Mouse (Mus musculus) limb, embryonic 14.5 days (tissue): ENCODE measurements around the gene Fxr2. TPM values are rescaled to one million over a fixed set of nuclear protein-coding genes. Genes with fewer than 3 reads are reported as not detected.

Experiments used
- ATAC-seq: fragments of 200-750 bp; cut with Nextera tagmentation; 2 replicates; pipeline ENCODE4 v1.8.0; 2017; ENCODE audit warnings: low read depth, moderate number of reproducible peaks, moderate TSS enrichment; ENCODE audit not compliant: low FRiP score
- DNase-seq: peaks from one replicate; pipeline ENCODE4 v3.0.0-alpha.2; 2015; ENCODE audit warnings: low spot score
- H3K27ac ChIP-seq: fragments of 300-500 bp; sonication (generic); replicated peaks from 2 replicates; pipeline ENCODE4 v1.5.1; 2014; ENCODE audit warnings: low read depth, mild to moderate bottlenecking, low read length, moderate library complexity, mixed read lengths
- H3K27me3 ChIP-seq: fragments of 300-500 bp; sonication (generic); 2 replicates; pipeline ENCODE4 v1.6.1; 2014; ENCODE audit warnings: low read length, mixed read lengths; ENCODE audit not compliant: control insufficient read depth, insufficient read depth
- H3K36me3 ChIP-seq: fragments of 300-500 bp; sonication (generic); 2 replicates; pipeline ENCODE4 v1.6.1; 2014; ENCODE audit warnings: mild to moderate bottlenecking, low read length, moderate library complexity, mixed read lengths; ENCODE audit not compliant: control insufficient read depth, insufficient read depth
- H3K4me1 ChIP-seq: fragments of 300-500 bp; sonication (generic); 2 replicates; pipeline ENCODE4 v1.6.1; 2014; ENCODE audit warnings: antibody characterized with exemption, low read length, mixed read lengths; ENCODE audit not compliant: control insufficient read depth, insufficient read depth
- H3K4me2 ChIP-seq: fragments of 300-500 bp; sonication (generic); replicated peaks from 2 replicates; pipeline ENCODE4 v1.6.1; 2014; ENCODE audit warnings: low read depth, mild to moderate bottlenecking, low read length, moderate library complexity; ENCODE audit not compliant: severe bottlenecking
- H3K4me3 ChIP-seq: fragments of 300-500 bp; sonication (generic); replicated peaks from 2 replicates; pipeline ENCODE4 v1.5.1; 2014; ENCODE audit warnings: low read length
- H3K9ac ChIP-seq: fragments of 300-500 bp; sonication (generic); 2 replicates; pipeline ENCODE4 v1.6.1; 2014; ENCODE audit warnings: mild to moderate bottlenecking, low read depth, low read length, moderate library complexity; ENCODE audit not compliant: severe bottlenecking
- H3K9me3 ChIP-seq: fragments of 300-500 bp; sonication (generic); 2 replicates; pipeline ENCODE4 v1.6.1; 2016; ENCODE audit warnings: low read length; ENCODE audit not compliant: control insufficient read depth
- POLR2A ChIP-seq: fragments of 200-500 bp; IDR thresholded peaks from 2 replicates; pipeline ENCODE4 v1.8.0; 2012; ENCODE audit warnings: inconsistent platforms, mild to moderate bottlenecking, moderate library complexity, borderline replicate concordance; ENCODE audit not compliant: insufficient read depth, insufficient read length; ENCODE audit errors: extremely low read depth
- WGBS: fragments of 180-500 bp; shearing (Covaris S2); extraction: QIAGEN DNeasy Blood & Tissue Kit; methylation state at CpG from one replicate; pipeline ENCODE4 v1.1.7; 2014; 5-methylcytosine and 5-hydroxymethylcytosine counted together
- polyA plus RNA-seq, 2 experiments: library from polyadenylated mRNA; depleted of rRNA in 1 of 2; stranded (reverse) in 1 of 2; unstranded in 1 of 2; fragments of >200 nt; fragmentation: Nextera tagmentation in 1 of 2; extraction: Ambion mirVana in 1 of 2; gene quantifications; 2 replicates each; pipeline versions ENCODE4 v1.2.1 to v1.2.3; 2012 to 2014

Fxr2 gene
- polyA plus RNA-seq, 2 experiments, result 28.9 to 125 TPM

DNA sequence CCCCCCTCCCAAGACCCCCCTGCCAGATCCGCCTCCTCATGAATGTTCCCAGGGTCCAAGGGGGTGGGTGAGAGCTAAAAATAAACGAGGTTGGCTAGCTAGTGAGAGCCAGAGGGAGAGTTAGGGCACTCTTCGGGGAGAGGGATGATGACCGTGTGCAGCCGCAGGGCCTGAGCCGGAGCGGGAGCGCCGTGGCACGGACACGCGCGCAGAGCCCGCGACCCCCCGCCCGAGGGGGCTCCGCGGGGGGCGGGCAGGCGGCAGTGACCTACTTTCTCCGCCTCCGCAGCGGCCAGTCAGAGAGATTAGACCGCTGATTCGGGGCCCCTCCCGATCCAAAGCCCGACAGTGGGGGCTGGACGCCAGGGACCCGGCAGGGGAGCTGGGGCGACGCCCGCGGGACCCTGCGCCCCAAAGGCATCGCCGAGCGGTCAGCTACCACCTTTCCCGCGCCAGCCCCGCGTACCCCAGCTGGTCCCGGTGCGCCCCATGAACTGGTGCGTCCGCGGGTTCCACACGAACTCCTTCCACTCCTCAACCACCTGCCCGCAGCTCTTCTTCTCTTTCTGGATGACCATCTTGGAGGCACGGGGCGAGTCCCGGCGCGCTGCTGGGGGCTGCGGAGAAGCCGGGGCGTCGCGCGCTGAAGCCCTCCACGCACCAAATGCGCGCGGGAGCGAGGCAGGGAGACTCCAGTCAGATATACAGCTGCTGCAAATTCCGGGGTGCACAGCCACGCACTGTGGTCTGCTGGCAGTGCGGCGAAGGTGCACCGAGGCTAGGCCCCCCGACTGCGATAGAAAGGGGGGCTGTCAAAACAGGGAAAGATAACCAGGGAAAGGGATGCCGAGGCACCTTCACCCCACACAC is 27.8 kb upstream of the Fxr2 start:
- H3K9ac ChIP-seq, result peak overlapping the region; percentile 70
- no peaks in the 10 kb centered on the region for H3K9me3 ChIP-seq
- under 1% methylated on average over 44 of the region's 73 CpGs for WGBS
- no peak for DNase-seq
- H3K4me3 ChIP-seq, result peak overlapping the region; percentile 63
- no peaks in the 10 kb centered on the region; the same call in 1 of the 2 replicates for H3K27me3 ChIP-seq
- peak; percentile 17; the same call in 1 of the 2 replicates for ATAC-seq
- H3K4me1 ChIP-seq, result peaks cover 21% of the 10 kb centered on the region
- H3K36me3 ChIP-seq, result 0 out of 2 replicates have a peak, but pooled peaks cover 6% of the 10 kb centered on the region
- 0 out of 2 replicates have a peak overlapping the region, but pooled peaks have one; percentile 19 for H3K27ac ChIP-seq
- peak overlapping the region; percentile 100 for H3K4me2 ChIP-seq
- no peak for TF ChIP-seq POLR2A

DNA sequence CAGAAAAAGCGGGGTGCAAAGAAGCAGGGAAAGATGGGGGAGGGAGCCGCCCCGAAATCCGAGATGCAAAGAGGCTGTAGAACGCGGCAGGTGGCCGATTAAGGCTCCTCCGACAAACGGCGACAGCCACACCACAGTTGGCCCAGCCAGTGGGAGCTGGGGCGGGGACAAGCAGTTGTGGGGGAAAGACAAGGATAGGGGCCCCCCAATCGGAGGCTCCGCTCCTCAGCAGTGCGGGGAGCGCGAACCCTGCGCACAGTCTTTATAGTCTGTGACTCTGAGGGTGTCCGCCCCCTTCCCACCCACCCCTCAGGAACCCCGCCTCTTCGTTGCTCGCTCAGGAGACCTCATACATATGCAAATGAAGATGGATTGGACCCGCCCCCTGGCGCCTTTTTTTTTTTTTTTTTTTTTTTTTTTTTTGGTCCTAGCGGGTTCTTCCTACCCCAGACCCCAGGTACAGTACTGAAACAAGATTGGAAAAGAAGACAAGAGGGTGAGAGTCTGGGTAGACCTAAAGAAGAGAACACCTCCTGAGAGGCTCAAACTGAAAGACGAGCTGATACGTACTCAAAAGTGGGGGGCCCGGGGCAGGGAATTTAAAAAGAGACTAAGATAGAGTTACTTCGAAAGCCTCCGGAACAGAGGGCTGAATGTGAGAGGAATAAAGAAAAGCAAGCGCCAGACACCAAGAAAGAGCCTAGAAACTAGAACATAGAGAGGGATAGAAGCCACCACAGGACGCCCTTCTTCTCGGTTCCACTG is 26.9 kb upstream of the Fxr2 start, which contains the start of gene Atp1b2:
Atp1b2 (minus strand) TSS at position 217 of the 765 bp plus-strand sequence.
- peak; percentile 97 for TF ChIP-seq POLR2A
- DNase-seq, result peak; percentile 88
- H3K9me3 ChIP-seq, result no peaks in the 10 kb centered on the region
- ATAC-seq, result peak; percentile 94
- peak within 1 kb of the TSS; percentile 70 for H3K9ac ChIP-seq
- H3K27me3 ChIP-seq, result no peaks in the 10 kb centered on the region; the same call in 1 of the 2 replicates
- peak within 1 kb of the TSS; percentile 63 for H3K4me3 ChIP-seq
- peak within 1 kb of the TSS; percentile 100 for H3K4me2 ChIP-seq
- 2% methylated on average over 32 of the region's 32 CpGs for WGBS
- 0 out of 2 replicates have a peak, but pooled peaks cover 6% of the 10 kb centered on the region for H3K36me3 ChIP-seq
- H3K27ac ChIP-seq, result 0 out of 2 replicates have a peak within 1 kb of the TSS, but pooled peaks have one; percentile 19
- peaks cover 12% of the 10 kb centered on the region for H3K4me1 ChIP-seq

DNA sequence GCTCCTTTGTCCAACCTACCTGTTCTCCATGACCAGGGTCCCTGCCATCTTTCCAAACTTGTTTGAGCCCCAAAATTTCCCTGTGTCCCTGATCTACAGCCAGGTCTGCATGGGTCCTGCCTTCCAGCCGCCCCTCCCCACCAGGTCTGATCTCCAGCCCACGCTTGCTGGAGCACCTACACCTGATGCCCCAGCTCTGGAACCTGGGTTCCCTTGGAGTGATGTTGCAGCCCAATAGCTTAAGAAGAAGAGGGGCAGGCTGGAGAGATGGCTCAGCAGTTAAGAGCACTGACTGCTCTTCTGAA is 26.3 kb upstream of the Fxr2 start:
- H3K4me2 ChIP-seq, result peak overlapping the region; percentile 100
- ATAC-seq (no peak), DNase-seq (no peak)
- no peaks in the 10 kb centered on the region; the same call in 1 of the 2 replicates for H3K27me3 ChIP-seq
- peak overlapping the region; percentile 25; the same call in 1 of the 2 replicates for H3K9ac ChIP-seq
- H3K4me3 ChIP-seq, result peak overlapping the region; percentile 63
- no peaks in the 10 kb centered on the region for H3K9me3 ChIP-seq
- TF ChIP-seq POLR2A, result no peak
- 0 out of 2 replicates have a peak, but pooled peaks cover 6% of the 10 kb centered on the region for H3K36me3 ChIP-seq
- WGBS, result 53% methylated on average over 2 of the region's 2 CpGs
- H3K27ac ChIP-seq, result 0 out of 2 replicates have a peak overlapping the region, but pooled peaks have one; percentile 7
- H3K4me1 ChIP-seq, result peaks cover 9% of the 10 kb centered on the region

GRCm38 (mm10) chr11:69606832-69607231 is 26.0 kb upstream of the Fxr2 start:
- 89% methylated on average over 2 of the region's 2 CpGs for WGBS
- no peak for ATAC-seq
- DNase-seq, result no peak
- H3K36me3 ChIP-seq, result 0 out of 2 replicates have a peak, but pooled peaks cover 2% of the 10 kb centered on the region
- no peak overlapping the region for H3K4me3 ChIP-seq
- no peak overlapping the region for H3K9ac ChIP-seq
- peaks cover 9% of the 10 kb centered on the region for H3K4me1 ChIP-seq
- H3K9me3 ChIP-seq, result no peaks in the 10 kb centered on the region
- no peak overlapping the region for H3K27ac ChIP-seq
- no peak overlapping the region for H3K4me2 ChIP-seq
- no peaks in the 10 kb centered on the region; the same call in 1 of the 2 replicates for H3K27me3 ChIP-seq
- TF ChIP-seq POLR2A, result no peak

GRCm38 (mm10) chr11:69608525-69608924 is 24.3 kb upstream of the Fxr2 start:
- no peak overlapping the region for H3K27ac ChIP-seq
- TF ChIP-seq POLR2A, result no peak

More at GRCm38 (mm10) chr11:69608525-69608924, 24.3 kb upstream of the Fxr2 start:
- H3K4me3 ChIP-seq, result no peak overlapping the region
- ATAC-seq, result no peak
- no peaks in the 10 kb centered on the region for H3K36me3 ChIP-seq
- H3K4me1 ChIP-seq, result peaks cover 10% of the 10 kb centered on the region
- no peaks in the 10 kb centered on the region; the same call in 1 of the 2 replicates for H3K27me3 ChIP-seq
- 81% methylated on average over 3 of the region's 3 CpGs for WGBS
- no peak for DNase-seq
- no peaks in the 10 kb centered on the region for H3K9me3 ChIP-seq
- no peak overlapping the region for H3K4me2 ChIP-seq
- no peak overlapping the region for H3K9ac ChIP-seq
